Mouse (Mus musculus) CD4-positive, CD25-positive, alpha-beta regulatory T cell, adult 4 months (primary cell): ENCODE measurements around the gene Pin1rt1. TPM values are rescaled to one million over a fixed set of nuclear protein-coding genes. Genes with fewer than 3 reads are reported as not detected.

ENCODE experiments used
- ATAC-seq: one replicate; pipeline ENCODE4 v1.8.0; 2017
- polyA plus RNA-seq, 2 experiments: library from polyadenylated mRNA; unstranded; fragments of 100-300 nt; shearing (Covaris generic); gene quantifications; one replicate each; pipeline ENCODE4 v1.2.1; 2017

Gene Pin1rt1
- polyA plus RNA-seq = not detected

GRCm38 (mm10) chr2:104716279-104716678 lies at the start of gene Pin1rt1:
Pin1rt1 (minus strand) TSS chr2:104716379.
- ATAC-seq = no peak

- no peak for ATAC-seq
Observed at GRCm38 (mm10) chr2:104764018-104764417, 47.8 kb upstream of the Pin1rt1 start.

- peak; percentile 89 for ATAC-seq
Observed at GRCm38 (mm10) chr2:104763134-104763703, 47.0 kb upstream of the Pin1rt1 start.

- no peak for ATAC-seq
Observed at GRCm38 (mm10) chr2:104750611-104751010, 34.4 kb upstream of the Pin1rt1 start.

- no peak for ATAC-seq
Observed at GRCm38 (mm10) chr2:104748652-104749183, 32.5 kb upstream of the Pin1rt1 start.

GRCm38 (mm10) chr2:104746251-104746650 lies 30.1 kb upstream of the Pin1rt1 start:
- no peak for ATAC-seq

GRCm38 (mm10) chr2:104743971-104744370 lies 27.8 kb upstream of the Pin1rt1 start:
- ATAC-seq = no peak

GRCm38 (mm10) chr2:104743160-104743559 lies 27.0 kb upstream of the Pin1rt1 start:
- no peak for ATAC-seq

GRCm38 (mm10) chr2:104742741-104743064 lies 26.5 kb upstream of the Pin1rt1 start, which contains the start of gene Depdc7:
Depdc7 (minus strand) TSS chr2:104742878.
- ATAC-seq = peak; percentile 39

- no peak for ATAC-seq
Observed at GRCm38 (mm10) chr2:104741896-104742740, 25.9 kb upstream of the Pin1rt1 start.

- ATAC-seq = no peak
Observed at GRCm38 (mm10) chr2:104741015-104741758, 25.0 kb upstream of the Pin1rt1 start.

- no peak for ATAC-seq
Observed at GRCm38 (mm10) chr2:104740248-104740949, 24.2 kb upstream of the Pin1rt1 start.

GRCm38 (mm10) chr2:104739691-104740090 lies 23.5 kb upstream of the Pin1rt1 start:
- ATAC-seq = no peak

- ATAC-seq = no peak
Observed at GRCm38 (mm10) chr2:104736241-104736640, 20.1 kb upstream of the Pin1rt1 start.

- ATAC-seq = no peak
Observed at GRCm38 (mm10) chr2:104732562-104733256, 16.5 kb upstream of the Pin1rt1 start.

- no peak for ATAC-seq
Observed at GRCm38 (mm10) chr2:104732033-104732444, 15.9 kb upstream of the Pin1rt1 start.

GRCm38 (mm10) chr2:104727369-104727768 lies 11.2 kb upstream of the Pin1rt1 start:
- ATAC-seq = no peak

GRCm38 (mm10) chr2:104722021-104722420 lies 5.8 kb upstream of the Pin1rt1 start:
- ATAC-seq = no peak

- ATAC-seq = no peak
Observed at GRCm38 (mm10) chr2:104717827-104718226, 1.6 kb upstream of the Pin1rt1 start.

GRCm38 (mm10) chr2:104717231-104717735 lies 1.1 kb upstream of the Pin1rt1 start:
- ATAC-seq = no peak

GRCm38 (mm10) chr2:104714254-104714691 lies 1.9 kb downstream of the Pin1rt1 start:
- ATAC-seq = no peak

GRCm38 (mm10) chr2:104712486-104712809 lies 3.7 kb downstream of the Pin1rt1 start:
- no peak for ATAC-seq
